Mouse (Mus musculus) thymus, postnatal 14 days (tissue): ENCODE data around the gene Rad9a.
"Not testable (repeated sequence)": the region's sequence is repeated elsewhere in the genome, so short reads cannot be mapped to it uniquely, and the experiment has no call there.

Source experiments
- DNase-seq: peaks from one replicate; pipeline ENCODE4 v3.0.0; 2021

Rad9a gene

DNA sequence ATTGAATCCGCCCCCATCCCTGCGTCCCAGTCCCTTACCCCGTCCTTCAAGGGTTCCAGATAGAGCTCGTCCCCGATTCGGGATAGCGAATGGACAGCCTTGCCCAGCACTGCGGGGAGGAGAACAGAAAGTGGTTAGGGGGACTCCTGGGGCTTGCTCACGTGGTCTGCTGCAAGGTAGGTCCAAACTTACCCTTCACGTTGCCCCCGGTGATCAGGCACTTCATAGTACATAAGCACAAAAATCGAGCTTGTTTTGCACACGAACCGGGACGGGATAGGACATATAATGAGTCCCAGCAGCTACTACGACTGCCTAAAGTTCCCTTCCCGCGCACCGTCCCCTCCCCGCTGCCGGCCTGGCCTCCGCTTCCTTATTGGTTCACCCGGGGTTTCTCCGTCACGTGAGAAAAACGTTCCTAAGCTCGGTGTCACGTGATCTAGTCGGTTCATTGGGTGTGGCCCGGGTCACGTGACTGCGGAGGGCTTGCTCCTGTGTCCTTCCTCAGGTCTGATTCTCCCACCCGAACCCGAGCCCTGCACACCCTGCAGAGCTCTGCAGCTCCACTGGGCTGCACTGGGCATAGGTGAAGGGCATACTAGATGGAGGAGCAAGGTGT, at the start of gene Rad9a:
TSS of gene Rad9a (minus strand) at position 372 of the 619 bp plus-strand sequence.
- peak; percentile 97 for DNase-seq

DNA sequence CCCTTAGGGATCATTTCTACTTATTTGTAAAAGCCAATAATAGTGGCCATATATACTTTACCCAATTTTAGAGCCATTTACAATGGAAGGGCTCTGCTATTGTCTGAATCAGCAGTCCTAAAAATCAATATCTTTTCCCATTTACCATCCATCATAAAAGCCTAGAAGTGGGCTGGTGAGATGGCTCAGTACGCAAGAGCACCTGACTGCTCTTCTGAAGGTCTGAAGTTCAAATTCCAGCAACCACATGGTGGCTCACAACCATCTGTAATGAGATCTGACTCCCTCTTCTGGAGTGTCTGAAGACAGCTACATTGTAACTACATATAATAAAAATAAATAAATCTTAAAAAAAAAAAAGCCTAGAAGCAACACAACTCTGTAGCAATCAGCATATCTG, 47.2 kb upstream of the Rad9a start:
- not testable (repeated sequence) for DNase-seq

DNA sequence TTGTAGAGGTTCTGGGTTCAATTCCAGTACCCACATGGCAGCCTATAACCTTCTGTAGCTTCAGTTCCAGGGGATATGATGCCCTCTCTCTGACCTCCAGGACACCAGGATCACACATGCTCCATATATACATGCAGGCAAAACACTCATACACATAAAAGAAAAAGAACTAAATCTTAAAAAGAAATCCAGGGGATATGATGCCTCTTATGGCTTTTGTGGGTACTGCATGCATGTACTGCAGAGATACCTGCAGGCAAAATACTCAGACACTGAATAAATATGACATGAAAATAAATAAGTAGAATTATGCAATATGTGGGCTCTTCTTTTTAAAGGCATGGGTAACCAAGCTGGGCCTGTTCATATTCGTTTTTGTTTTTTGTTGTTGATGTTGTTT, 45.5 kb upstream of the Rad9a start:
- peak; percentile 39 for DNase-seq

DNA sequence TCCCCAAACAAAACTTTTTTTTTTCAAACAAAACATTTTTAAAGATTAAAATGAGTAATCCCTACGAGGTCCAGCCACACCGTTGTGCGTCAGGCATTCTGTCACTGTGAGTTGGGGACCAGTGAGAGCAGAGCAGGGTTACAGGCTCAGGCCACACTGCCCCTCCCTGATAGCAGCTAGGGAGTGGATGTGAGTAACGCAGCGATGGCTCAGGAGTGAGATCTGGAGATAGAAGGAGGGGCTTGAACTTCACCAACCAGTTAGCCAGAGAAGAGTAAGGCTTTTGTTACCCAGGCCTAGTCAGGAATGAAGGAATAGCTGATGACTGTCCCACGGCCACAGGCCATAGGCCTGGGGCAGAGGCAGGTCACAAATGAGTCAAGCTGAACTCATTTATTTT, 43.3 kb upstream of the Rad9a start:
- no peak for DNase-seq

DNA sequence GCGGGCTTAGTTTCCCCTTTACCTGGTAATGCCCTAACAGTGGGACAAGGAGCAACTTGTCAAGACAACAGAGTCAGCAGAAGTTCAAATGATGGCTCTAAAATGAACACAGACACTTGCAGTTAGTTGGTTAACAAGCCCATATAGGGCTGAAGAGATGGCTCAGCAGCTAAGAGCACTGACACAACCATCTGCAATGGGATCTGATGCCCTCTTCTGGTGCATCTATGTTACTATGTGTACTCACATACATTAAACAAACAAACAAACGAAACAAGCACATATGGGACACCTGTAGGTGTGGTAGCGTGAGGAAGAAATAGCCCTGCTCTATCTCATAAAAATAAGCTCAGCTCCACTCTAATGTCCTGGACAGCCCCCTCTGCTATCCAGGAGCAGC, 41.0 kb upstream of the Rad9a start:
- DNase-seq, result no peak

DNA sequence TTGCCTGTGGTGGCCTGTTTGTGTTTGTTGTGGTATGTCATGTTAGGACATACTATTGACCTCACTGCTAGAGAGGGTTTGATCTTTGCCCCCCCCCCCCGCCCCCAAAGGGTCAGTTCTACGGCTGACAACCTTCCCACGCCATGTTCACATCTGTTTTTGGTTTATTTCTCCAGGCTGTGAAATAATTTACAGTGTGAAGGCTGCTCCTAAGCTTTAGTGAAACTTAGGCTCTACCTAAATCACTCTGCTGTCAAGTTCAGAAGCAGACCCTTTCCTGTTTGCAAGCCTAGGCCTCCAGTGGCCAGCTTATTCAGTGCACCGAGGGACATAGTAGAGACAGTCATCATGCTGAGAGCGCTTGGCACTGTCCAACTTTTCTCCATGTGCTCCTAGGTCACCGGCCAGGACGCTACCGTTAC, 38.8 kb upstream of the Rad9a start:
- DNase-seq, result no peak

DNA sequence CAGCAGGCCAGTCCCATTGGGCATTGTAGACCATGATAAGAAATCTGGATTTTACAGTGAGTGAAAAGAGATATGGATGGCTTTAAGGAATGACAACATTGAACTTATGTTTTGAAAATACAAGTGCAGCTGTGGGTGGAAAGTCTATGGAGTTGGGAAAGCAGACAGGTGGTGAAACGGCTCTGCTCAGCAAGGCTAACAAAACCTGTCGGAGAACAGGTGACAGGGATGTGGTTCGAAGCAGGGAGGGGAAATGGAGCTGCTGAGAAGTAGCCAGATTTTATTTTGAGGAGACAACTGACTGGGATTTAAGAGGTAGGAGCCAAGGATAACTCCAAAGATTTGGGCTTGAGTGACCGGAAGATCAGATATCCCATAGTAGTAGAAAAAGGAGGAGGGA, 33.1 kb upstream of the Rad9a start:
- no peak for DNase-seq

DNA sequence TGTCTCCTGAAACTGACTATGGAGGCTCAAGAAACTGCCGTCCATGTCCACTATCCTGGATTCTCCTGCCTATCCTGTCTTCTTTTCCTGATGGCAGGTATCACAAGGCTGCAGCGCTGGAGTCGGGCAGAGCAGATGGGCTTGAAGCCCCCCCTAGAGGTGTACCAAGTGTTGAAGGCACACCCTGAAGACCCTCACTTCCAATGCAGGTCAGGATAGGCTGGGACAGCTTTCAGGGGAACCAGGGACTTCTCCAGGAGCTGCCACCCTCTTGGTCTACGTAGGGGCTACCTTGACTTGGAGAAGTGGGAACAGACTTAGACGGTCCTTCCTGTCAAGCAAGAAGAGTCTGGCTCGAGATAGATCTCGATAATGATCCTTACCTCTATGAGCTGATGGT, 31.2 kb upstream of the Rad9a start:
- DNase-seq, result no peak

DNA sequence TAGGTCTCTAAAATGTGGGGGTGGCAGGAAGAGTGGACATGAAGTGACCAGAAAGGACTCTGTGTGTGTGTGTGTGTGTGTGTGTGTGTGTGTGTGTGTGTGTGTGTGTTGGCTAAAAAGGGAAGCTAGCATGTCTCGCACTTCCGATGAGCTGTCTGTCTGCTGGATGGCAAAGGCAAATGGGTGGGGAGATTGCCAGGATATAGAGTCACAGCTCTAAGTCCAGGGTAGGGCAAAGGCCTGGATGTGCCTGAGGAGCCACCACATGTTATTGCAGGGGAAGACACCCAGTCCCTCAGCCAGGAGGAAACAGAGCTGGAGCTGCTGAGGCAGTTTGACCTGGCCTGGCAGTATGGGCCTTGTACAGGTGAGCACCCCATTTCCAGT, 30.7 kb upstream of the Rad9a start:
- no peak for DNase-seq

DNA sequence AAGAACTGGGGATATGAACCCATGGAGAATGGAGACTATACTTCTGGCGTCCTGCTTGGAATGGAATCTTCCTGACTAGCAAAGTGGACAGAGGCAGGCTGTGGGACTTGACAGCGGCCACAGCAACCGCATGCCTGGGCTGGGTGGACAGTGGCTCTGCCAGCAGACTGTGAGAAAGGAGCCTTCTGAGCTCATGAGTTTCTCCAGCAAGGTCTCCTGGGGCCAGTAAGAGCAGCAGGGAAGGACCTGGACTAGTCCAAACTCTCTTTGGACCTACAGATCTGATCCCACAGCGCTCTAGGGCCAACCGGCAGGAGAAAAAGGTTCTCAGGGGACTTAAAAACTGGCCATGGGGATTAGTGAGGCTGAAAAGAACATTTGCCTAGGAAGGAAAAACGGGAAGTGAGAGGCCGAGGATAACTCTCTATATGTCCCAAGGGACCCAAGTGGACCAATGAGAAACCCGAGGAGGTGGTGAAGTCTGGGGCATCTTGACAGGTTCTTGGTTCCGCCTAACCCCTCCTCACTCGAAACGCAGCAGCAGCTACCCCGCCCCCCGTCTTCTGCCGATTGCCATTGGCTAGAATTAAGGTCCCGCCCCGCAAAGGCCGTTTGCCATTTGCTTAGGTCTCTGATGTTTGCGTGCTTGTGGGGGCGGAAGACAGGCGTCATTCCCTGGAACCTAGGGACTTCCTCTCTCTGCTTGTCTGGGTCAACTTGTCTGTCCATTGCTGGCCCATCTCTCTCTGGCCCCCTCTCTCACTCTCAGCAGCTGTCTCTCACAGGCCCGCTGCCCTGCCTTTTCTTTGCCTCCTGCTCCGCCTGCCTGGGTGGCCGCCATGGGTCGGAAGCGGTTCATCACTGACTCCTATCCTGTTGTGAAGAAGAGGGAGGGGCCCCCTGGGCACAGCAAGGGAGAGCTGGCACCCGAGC, 30.1 kb upstream of the Rad9a start, which contains the start of gene Pold4:
TSS of gene Pold4 (plus strand) at position 647 of the 933 bp plus-strand sequence.
- DNase-seq, result peak; percentile 98

DNA sequence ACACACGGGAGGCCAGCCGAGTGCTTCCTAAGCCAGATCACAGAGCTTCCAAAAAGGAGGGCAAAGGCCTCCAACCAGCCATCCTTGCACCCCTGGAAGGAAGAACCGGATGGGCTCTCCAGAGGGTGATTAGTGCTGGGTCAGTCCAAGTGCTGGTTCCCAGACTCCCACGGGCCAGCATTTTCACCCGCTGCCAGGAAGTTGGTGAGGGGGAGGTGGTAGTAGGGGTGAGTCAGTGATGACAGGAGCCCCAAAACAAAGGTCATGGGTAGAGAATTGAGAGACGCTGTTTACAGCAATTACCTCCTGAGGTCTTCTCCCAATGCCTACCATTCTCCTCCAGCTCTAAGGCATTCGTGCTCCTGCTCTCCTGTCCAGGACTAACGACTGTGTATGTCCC, 29.0 kb upstream of the Rad9a start:
- DNase-seq, result no peak

DNA sequence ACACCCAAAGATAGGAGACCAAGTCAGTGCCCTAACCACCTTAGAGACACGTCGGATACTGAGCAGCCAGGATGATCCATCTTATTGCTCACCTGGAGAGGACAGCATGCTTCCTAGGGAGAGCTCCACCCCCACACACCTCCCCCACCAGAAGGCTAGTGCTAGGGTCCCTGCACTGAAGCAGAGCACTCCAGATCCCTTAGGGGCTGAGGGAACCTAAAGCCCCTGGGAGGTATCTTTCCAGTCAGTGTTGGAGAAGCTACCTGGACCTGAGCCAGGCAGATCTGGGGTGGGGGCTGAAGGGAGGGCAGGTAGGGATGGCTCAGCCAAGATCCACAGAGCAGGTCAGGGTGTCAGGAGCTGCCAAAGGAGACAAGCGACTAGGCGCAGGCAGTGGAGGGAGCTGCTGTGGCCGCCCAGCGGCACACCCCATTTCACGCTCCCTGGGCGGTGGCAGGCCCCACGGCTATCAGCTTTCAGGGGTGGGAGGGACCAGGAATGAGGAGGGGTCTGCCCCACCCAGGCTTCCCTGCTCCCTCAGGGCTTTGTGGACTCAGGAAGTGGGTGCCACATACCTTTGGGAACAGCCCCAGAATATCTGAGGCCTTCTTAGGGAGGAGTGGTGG, 28.1 kb upstream of the Rad9a start:
- DNase-seq, result no peak

DNA sequence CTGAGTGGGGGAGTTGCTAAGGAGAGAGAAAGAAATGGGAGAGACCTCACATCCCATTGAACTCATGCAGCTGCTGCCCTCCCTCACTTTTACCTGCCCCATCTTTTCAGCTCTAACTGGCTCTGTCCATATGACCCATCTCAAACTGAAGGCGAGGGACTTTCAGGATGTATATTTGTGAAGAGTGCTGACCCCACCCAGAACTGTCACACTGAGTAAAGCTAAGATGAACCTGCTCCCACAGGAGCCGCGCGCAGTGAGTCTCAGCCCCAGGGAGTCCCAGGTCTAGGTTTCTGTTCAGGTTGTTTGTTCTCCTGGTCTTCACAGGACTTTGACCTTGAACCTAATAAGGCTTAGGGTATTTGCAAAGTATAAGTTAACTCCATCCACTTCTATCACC, 27.4 kb upstream of the Rad9a start:
- DNase-seq, result no peak

DNA sequence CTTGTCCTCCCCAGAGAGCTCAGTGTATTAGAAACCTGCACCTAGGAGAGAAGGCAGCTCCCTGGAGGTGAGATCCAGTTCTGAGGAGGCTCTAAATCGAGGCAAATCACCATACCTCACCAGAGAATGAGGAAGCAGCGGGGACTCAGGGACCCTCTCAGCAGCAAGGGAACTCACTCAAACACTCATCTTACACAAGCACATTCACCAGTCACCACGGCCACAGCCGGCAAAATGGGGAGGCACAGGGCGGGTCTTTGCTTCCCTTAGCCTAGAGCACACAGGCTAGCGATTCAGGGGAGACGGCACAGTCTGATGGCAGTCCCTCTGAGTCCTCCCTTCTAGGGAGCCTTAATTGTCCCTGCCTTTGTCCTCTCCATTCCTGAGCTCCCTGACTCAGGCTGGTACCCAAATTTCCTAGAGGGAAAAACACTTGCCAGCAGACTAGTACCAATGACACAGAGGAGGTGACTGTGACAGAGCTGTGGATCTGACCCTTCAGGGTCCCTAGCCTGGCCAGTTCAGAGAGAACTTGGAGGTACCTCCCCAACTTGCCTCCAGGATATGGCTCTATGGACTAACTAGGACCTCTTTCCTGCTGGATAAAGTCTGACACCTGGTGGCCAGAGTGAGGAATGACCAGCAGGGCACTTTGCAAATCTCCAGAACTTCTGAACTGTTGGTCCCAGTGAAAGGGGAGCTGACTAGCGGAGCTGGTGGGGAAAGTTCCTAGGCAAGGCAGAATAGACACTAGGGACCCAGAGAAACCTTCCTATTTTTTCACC, 26.6 kb upstream of the Rad9a start:
- DNase-seq, result peak; percentile 77

DNA sequence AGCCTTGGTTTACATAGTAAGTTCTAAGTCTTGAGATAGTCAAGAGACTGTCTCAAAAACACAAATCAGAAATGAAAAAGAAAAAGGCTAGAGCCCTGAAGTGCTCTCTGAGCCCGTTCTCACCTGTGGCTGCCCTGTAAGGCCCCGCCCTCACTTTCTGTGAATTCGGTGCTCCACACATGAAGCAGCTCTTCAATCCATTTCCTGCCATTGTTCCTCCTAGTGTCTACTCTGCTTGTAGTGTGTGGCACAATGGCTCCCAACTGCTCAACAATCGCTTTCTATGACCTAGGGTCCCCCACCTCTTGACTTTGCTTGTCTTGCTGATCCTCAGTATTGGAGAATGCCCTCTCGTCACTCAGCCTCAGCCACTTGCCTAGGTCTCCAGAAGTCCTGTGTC, 26.0 kb upstream of the Rad9a start:
- no peak for DNase-seq

DNA sequence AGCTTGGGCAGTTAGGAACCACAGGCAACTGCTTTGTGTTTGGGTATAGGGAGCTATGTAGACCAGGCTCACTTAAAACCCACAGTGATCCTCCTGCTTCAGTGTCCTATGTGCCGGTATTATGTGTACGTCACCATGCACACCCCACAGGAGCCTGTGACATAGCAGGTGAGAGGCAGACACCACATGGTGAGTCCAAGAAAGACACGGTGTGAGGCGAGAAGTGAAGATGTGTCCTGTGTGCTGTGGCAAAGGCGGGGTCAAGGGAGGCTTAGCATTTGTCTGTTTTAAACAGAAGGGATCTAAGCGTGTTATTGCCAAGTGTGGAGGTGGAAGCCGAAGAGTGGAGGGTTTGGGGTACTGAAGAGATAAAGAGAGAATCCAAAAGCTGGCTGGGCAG, 25.3 kb upstream of the Rad9a start:
- no peak for DNase-seq

DNA sequence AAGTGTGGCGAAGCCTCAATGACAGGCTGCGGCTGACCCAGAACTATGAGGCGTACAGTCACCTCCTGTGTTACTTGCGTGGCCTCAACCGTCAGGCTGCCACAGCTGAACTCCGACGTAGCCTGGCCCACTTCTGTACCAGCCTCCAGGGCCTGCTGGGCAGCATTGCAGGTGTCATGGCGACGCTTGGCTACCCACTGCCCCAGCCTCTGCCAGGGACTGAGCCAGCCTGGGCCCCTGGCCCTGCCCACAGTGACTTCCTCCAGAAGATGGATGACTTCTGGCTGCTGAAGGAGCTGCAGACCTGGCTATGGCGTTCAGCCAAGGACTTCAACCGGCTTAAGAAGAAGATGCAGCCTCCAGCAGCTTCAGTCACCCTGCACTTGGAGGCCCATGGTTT, 20.7 kb upstream of the Rad9a start:
- DNase-seq, result no peak

DNA sequence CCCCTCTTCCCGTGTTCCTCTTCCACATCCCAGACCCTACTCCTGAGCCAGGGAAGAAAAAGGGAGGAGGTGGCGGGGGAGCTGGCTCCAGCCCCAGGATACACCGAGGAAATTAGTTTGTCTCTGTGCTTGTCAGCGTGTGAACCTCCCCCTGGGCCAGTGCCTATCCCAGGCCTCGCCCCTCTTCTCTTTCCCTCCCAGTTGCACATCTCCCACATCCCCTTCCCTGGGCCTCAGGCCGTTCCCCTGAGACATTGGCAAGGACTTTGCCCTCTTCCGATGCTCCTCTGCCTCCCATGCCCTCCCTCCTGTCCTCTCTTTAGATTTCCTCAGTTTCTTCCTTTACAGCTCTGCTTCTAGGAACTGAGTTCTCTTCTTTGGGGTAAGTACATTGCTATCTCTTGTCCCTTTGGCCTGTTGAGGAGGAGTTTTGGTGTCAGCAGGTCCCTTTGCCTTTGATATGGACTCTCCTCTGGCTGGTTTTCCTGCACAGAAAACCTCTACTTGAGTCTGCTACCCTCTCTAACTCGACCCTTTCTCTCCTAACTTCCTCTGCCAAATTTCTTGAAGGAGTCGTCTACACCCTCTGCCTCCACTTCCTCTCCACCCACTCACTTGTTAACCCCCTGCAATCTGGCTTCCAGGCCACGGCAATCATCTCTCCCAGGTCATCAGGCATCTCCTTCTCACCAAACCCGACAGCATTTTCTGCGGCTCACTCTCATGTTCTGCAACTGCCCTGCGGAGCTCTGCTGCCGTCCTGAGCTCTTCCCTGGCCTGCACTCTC, 19.7 kb upstream of the Rad9a start:
- no peak for DNase-seq

DNA sequence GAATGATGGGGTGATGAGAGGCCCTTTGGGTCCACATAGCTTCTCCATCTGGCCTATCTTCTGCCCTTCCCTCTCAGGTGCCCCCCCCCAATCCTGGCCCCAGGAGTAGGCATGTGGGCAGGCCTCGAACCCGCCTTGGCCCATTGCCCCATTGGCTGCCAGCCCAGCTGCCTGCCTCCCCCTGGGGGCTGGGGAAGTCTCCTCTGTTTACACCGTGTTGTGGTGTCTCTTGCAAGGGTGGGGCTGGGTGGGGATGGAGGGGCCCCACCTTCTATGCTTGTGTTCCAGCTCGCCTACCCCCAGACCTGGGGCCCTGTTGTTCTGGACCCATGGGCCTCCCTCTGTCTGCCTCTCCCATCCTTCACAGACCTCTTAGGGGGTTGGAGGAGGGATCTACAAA, 19.0 kb upstream of the Rad9a start:
- DNase-seq, result no peak

DNA sequence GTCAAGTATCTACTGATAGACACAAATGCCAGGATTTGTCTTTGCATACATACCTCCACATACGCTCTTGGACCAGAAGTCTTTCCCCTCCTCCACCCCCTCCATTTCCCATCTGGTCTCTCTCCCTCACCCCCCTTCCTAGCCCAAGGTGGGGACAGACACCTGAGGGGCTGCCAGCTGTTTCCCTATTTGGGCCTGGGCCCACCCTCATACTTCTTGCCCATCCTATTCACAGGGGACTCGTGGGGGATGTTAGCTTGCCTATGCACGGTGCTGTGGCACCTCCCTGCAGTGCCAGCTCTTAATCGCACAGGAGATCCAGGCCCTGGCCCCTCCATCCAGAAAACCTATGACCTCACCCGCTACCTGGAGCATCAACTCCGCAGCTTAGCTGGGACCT, 18.5 kb upstream of the Rad9a start:
- DNase-seq, result no peak

DNA sequence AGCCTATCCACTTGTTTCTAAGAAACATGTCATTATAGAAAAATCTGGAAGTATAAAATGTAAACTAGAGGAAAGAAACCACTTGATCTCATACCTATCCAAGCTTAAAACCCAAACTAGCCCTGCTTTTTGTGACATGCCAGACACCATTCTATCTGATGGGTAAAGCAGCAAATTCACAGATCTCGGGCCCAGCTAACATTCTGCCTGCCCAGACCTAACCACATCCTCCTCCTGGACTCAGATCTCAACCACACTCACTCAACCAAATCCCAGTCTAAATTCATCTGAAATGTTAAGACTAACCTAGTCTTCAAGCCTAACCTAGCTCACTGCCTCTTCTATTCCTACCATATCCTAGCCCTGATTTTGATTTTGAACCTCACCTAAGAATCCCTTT, 17.3 kb upstream of the Rad9a start:
- no peak for DNase-seq

DNA sequence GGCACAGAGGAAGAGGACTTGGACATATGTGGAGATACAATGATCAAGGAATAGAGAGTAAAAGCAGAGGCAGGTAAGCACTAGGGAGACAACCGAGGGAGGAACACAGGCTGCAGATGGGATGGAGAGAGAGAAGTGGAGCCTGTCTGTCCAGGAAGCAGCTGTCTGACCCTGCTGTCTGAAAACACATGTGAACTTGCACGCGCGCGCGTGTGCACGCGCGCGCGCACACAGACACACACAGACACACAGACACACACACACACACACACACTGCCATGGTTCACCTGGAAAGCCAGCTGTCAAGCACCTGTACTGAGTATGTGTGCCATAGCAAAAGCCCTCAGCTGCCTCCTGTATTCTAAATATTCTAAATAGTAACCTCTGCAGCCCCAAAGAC, 16.8 kb upstream of the Rad9a start:
- DNase-seq, result no peak
